8 mouse cellular contexts compared by ENCODE assay signal in genomic region chr4:44776651-44777050, GRCm38 (mm10). TPM values are rescaled to one million over a fixed set of nuclear protein-coding genes. Genes with fewer than 3 reads are reported as not detected.
DNase-seq lines count a peak whose midpoint lies in the region; ATAC-seq lines count a peak whose summit lies in the region.
"Had no signal": no experiment of that assay in that cellular context is flagged by ENCODE, and none has a peak within 500 bp of the region (broad histone marks: within the 10 kb centered on the region; RNA-seq: fewer than 3 reads in every experiment).

No protein-coding gene starts in this region.

- intact Hi-C loops in heart, postnatal 25 days (cut with DNase I): no loop called here

- no peaks in the 10 kb centered on the region for H3K9me3 ChIP-seq in kidney, embryonic 15.5 days (replicated peaks)

- ATAC-seq in kidney, embryonic 15.5 days (replicated peaks; ENCODE audit: low FRiP score): no peak
- ATAC-seq: forebrain, embryonic 16.5 days had no signal

- H3K4me1 ChIP-seq in kidney, embryonic 15.5 days: peaks cover 11% of the 10 kb centered on the region

- no peaks in the 10 kb centered on the region for H3K27me3 ChIP-seq in kidney, embryonic 15.5 days

- peak; percentile 42 to 43 for DNase-seq in kidney, adult 8-10 months
- DNase-seq in ZHBTc4 (ENCODE audit: low read depth, low spot score): peak; percentile 18
- peak; percentile 73 to 76 for DNase-seq in adrenal gland, postnatal 36 days
- peak; percentile 6 for DNase-seq in heart, postnatal 25 days (ENCODE audit: low spot score)
- no peak for DNase-seq in thymus, adult 18-20 months
- DNase-seq in left cerebral cortex, adult 9 months (ENCODE audit: low spot score in 2 of 2): no peak

- H3K4me2 ChIP-seq in kidney, embryonic 15.5 days: no peak overlapping the region

- 71% methylated on average over 2 of the region's 2 CpGs for WGBS in kidney, embryonic 15.5 days

- H3K9ac ChIP-seq in kidney, embryonic 15.5 days: no peak overlapping the region

- H3K36me3 ChIP-seq in kidney, embryonic 15.5 days: no peaks in the 10 kb centered on the region

- H3K27ac ChIP-seq in kidney, embryonic 15.5 days: no peak overlapping the region

- H3K4me3 ChIP-seq in kidney, embryonic 15.5 days (replicated peaks): no peak overlapping the region

RNA-seq across cellular contexts. Expression of gene Zcchc7, which starts 21.0 kb away (rescaled TPM):
- 38.2 and 38.3 TPM in 2 replicates for polyA plus RNA-seq in kidney, embryonic 15.5 days (2015; fragmentation: Nextera tagmentation; extraction: Ambion mirVana)
- total RNA-seq in adrenal gland, postnatal 36 days (2021): 10 to 100 TPM; 41.8 to 51.2 TPM
- 10 to 100 TPM; 12.9 to 15.5 TPM for total RNA-seq in heart, postnatal 25 days (2021)

Comparison
In these comparisons a context has a peak if more than half of its experiments do, and no peak if none do; other contexts are left out.
1. DNase-seq: peak in kidney, adult 8-10 months (2 of 2), ZHBTc4 (single experiment), adrenal gland, postnatal 36 days (2 of 2) and heart, postnatal 25 days (single experiment); none in thymus, adult 18-20 months (0 of 2) and left cerebral cortex, adult 9 months (0 of 2).